Mouse (Mus musculus) hindbrain, embryonic 13.5 days (tissue): ENCODE measurements around the gene Pkp3. TPM values are rescaled to one million over a fixed set of nuclear protein-coding genes. Genes with fewer than 3 reads are reported as not detected.
A peak's percentile ranks its signal among the peaks of the same experiment; 100 is the strongest.
"Not testable (repeated sequence)": the region's sequence is repeated elsewhere in the genome, so short reads cannot be mapped to it uniquely, and the experiment has no call there.

Source experiments
- ATAC-seq: fragments of 200-750 bp; cut with Nextera tagmentation; 2 replicates; pipeline ENCODE4 v1.8.0; 2017; ENCODE audit warnings: moderate TSS enrichment; ENCODE audit not compliant: low FRiP score
- H3K27ac ChIP-seq: fragments of 300-500 bp; sonication (generic); 2 replicates; pipeline ENCODE4 v1.5.1; 2015; ENCODE audit warnings: inconsistent platforms, mild to moderate bottlenecking, moderate library complexity
- H3K27me3 ChIP-seq: fragments of 300-500 bp; sonication (generic); 2 replicates; pipeline ENCODE4 v1.6.1; 2015; ENCODE audit warnings: mild to moderate bottlenecking, inconsistent platforms
- H3K36me3 ChIP-seq: fragments of 300-500 bp; sonication (generic); 2 replicates; pipeline ENCODE4 v1.6.1; 2015; ENCODE audit warnings: mild to moderate bottlenecking, inconsistent platforms
- H3K4me1 ChIP-seq: fragments of 300-500 bp; sonication (generic); replicated peaks from 2 replicates; pipeline ENCODE4 v1.6.1; 2015; ENCODE audit warnings: inconsistent platforms
- H3K4me2 ChIP-seq: fragments of 300-500 bp; sonication (generic); 2 replicates; pipeline ENCODE4 v1.6.1; 2015; ENCODE audit warnings: inconsistent platforms, mild to moderate bottlenecking, moderate library complexity
- H3K4me3 ChIP-seq: fragments of 300-500 bp; sonication (generic); 2 replicates; pipeline ENCODE4 v1.5.1; 2015; ENCODE audit warnings: mild to moderate bottlenecking, inconsistent platforms
- H3K9ac ChIP-seq: fragments of 300-500 bp; sonication (generic); 2 replicates; pipeline ENCODE4 v1.6.1; 2015; ENCODE audit warnings: mild to moderate bottlenecking, inconsistent platforms
- H3K9me3 ChIP-seq: fragments of 300-500 bp; sonication (generic); 2 replicates; pipeline ENCODE4 v1.6.1; 2016; ENCODE audit warnings: inconsistent platforms
- WGBS: fragments of 180-500 bp; shearing (Covaris S2); methylation state at CpG from one replicate; pipeline ENCODE4 v1.1.7; 2015; 5-methylcytosine and 5-hydroxymethylcytosine counted together
- polyA plus RNA-seq: library from polyadenylated mRNA; unstranded; fragments of >200 nt; fragmentation: Nextera tagmentation; extraction: Ambion mirVana; gene quantifications from 2 replicates; pipeline ENCODE4 v1.2.1, GENCODE M21; 2015

The Pkp3 gene
- 0.27 and 0.32 TPM in 2 replicates for polyA plus RNA-seq

- Histone ChIP-seq H3K36me3 (no peaks in the 10 kb centered on the region), H3K27me3 (peaks cover 19% of the 10 kb centered on the region), H3K4me2 (no peak within 1 kb of the TSS), H3K27ac (no peak within 1 kb of the TSS), H3K4me1 (no peaks in the 10 kb centered on the region), H3K9ac (no peak within 1 kb of the TSS), H3K9me3 (no peaks in the 10 kb centered on the region), H3K4me3 (no peak within 1 kb of the TSS)
- ATAC-seq: no peak
- 90% methylated on average over 15 of the region's 15 CpGs for WGBS
These were observed at the start of gene Pkp3 for GRCm38 (mm10) chr7:141077841-141078240. TSS of gene Pkp3 (plus strand) at chr7:141078218.

GRCm38 (mm10) chr7:141028831-141029230 is 49.2 kb upstream of the Pkp3 start, which contains the start of gene Gm17387:
TSS of gene Gm17387 (plus strand) at chr7:141029131.
- no peak for ATAC-seq
- Histone ChIP-seq H3K4me3 (no peak within 1 kb of the TSS), H3K9me3 (no peaks in the 10 kb centered on the region), H3K9ac (no peak within 1 kb of the TSS), H3K27me3 (no peaks in the 10 kb centered on the region), H3K27ac (no peak within 1 kb of the TSS), H3K36me3 (no peaks in the 10 kb centered on the region), H3K4me1 (peaks cover 13% of the 10 kb centered on the region; the same call in 1 of the 2 replicates), H3K4me2 (no peak within 1 kb of the TSS)
- WGBS: 96% methylated on average over 2 of the region's 2 CpGs

- H3K9me3 ChIP-seq: no peaks in the 10 kb centered on the region
- no peak for ATAC-seq
- no peaks in the 10 kb centered on the region for H3K36me3 ChIP-seq
- H3K27me3 ChIP-seq: no peaks in the 10 kb centered on the region
- no peak overlapping the region for H3K4me2 ChIP-seq
- no peak overlapping the region for H3K4me3 ChIP-seq
- 47% methylated on average over 3 of the region's 3 CpGs for WGBS
- H3K9ac ChIP-seq: no peak overlapping the region
- H3K4me1 ChIP-seq: peaks cover 11% of the 10 kb centered on the region; the same call in 1 of the 2 replicates
- no peak overlapping the region for H3K27ac ChIP-seq
These were observed 47.6 kb upstream of the Pkp3 start for GRCm38 (mm10) chr7:141030390-141030789.

- H3K27ac ChIP-seq: no peak overlapping the region
These were observed 45.4 kb upstream of the Pkp3 start for GRCm38 (mm10) chr7:141032458-141033167.

GRCm38 (mm10) chr7:141036624-141037023 is 41.4 kb upstream of the Pkp3 start:
- H3K36me3 ChIP-seq, H3K9ac ChIP-seq, H3K27ac ChIP-seq, H3K27me3 ChIP-seq, H3K4me3 ChIP-seq, ATAC-seq, H3K4me1 ChIP-seq, H3K4me2 ChIP-seq, H3K9me3 ChIP-seq: not testable (repeated sequence)
- 89% methylated on average over 1 of the region's 2 CpGs for WGBS

More at GRCm38 (mm10) chr7:141032458-141033167, 45.4 kb upstream of the Pkp3 start:
- no peak for ATAC-seq
- Histone ChIP-seq H3K9ac (no peak overlapping the region), H3K4me3 (no peak overlapping the region), H3K4me2 (no peak overlapping the region), H3K36me3 (no peaks in the 10 kb centered on the region), H3K9me3 (no peaks in the 10 kb centered on the region), H3K4me1 (no peaks in the 10 kb centered on the region), H3K27me3 (no peaks in the 10 kb centered on the region)
- 85% methylated on average over 9 of the region's 9 CpGs for WGBS

GRCm38 (mm10) chr7:141038090-141039032 is 39.7 kb upstream of the Pkp3 start:
- H3K4me2 ChIP-seq: no peak overlapping the region
- no peak overlapping the region for H3K27ac ChIP-seq
- WGBS: 86% methylated on average over 20 of the region's 21 CpGs
- no peaks in the 10 kb centered on the region for H3K4me1 ChIP-seq
- no peak for ATAC-seq
- H3K9me3 ChIP-seq: no peaks in the 10 kb centered on the region
- no peaks in the 10 kb centered on the region for H3K27me3 ChIP-seq
- no peak overlapping the region for H3K9ac ChIP-seq
- no peak overlapping the region for H3K4me3 ChIP-seq
- no peaks in the 10 kb centered on the region for H3K36me3 ChIP-seq

- no peaks in the 10 kb centered on the region for H3K36me3 ChIP-seq
- ATAC-seq: no peak
- no peak overlapping the region for H3K27ac ChIP-seq
- no peak overlapping the region for H3K9ac ChIP-seq
- no peak overlapping the region for H3K4me2 ChIP-seq
- 92% methylated on average over 4 of the region's 4 CpGs for WGBS
- no peaks in the 10 kb centered on the region for H3K27me3 ChIP-seq
- no peaks in the 10 kb centered on the region for H3K4me1 ChIP-seq
- H3K9me3 ChIP-seq: no peaks in the 10 kb centered on the region
- no peak overlapping the region for H3K4me3 ChIP-seq
These were observed 38.5 kb upstream of the Pkp3 start for GRCm38 (mm10) chr7:141039386-141040107.

- H3K4me2 ChIP-seq: 0 out of 2 replicates have a peak overlapping the region, but pooled peaks have one; percentile 4
- no peak for ATAC-seq
- H3K36me3 ChIP-seq: no peaks in the 10 kb centered on the region
- 45% methylated on average over 6 of the region's 9 CpGs for WGBS
- H3K27me3 ChIP-seq: no peaks in the 10 kb centered on the region
- H3K27ac ChIP-seq: peak overlapping the region; percentile 62
- H3K9ac ChIP-seq: no peak overlapping the region
- no peaks in the 10 kb centered on the region for H3K4me1 ChIP-seq
- no peaks in the 10 kb centered on the region for H3K9me3 ChIP-seq
- H3K4me3 ChIP-seq: no peak overlapping the region
These were observed 37.0 kb upstream of the Pkp3 start for GRCm38 (mm10) chr7:141040867-141041606.

GRCm38 (mm10) chr7:141041661-141042060 is 36.4 kb upstream of the Pkp3 start:
- Histone ChIP-seq H3K9me3 (no peaks in the 10 kb centered on the region), H3K27ac (peak overlapping the region; percentile 60), H3K36me3 (no peaks in the 10 kb centered on the region), H3K4me2 (no peak overlapping the region), H3K27me3 (no peaks in the 10 kb centered on the region), H3K4me3 (no peak overlapping the region), H3K4me1 (no peaks in the 10 kb centered on the region), H3K9ac (no peak overlapping the region)
- 31% methylated on average over 5 of the region's 5 CpGs for WGBS
- peak; percentile 81; the same call in 1 of the 2 replicates for ATAC-seq

- H3K4me3 ChIP-seq: no peak overlapping the region
- no peak for ATAC-seq
- H3K27ac ChIP-seq: no peak overlapping the region
- 64% methylated on average over 4 of the region's 4 CpGs for WGBS
- H3K36me3 ChIP-seq: no peaks in the 10 kb centered on the region
- H3K9ac ChIP-seq: no peak overlapping the region
- H3K4me1 ChIP-seq: peaks cover 7% of the 10 kb centered on the region
- H3K4me2 ChIP-seq: no peak overlapping the region
- no peaks in the 10 kb centered on the region for H3K9me3 ChIP-seq
- H3K27me3 ChIP-seq: no peaks in the 10 kb centered on the region
These were observed 35.5 kb upstream of the Pkp3 start for GRCm38 (mm10) chr7:141042539-141042938.

GRCm38 (mm10) chr7:141046931-141047580 is 31.0 kb upstream of the Pkp3 start:
- Histone ChIP-seq H3K27me3 (no peaks in the 10 kb centered on the region), H3K4me1 (peaks cover 12% of the 10 kb centered on the region), H3K9me3 (no peaks in the 10 kb centered on the region), H3K27ac (peak overlapping the region; percentile 44), H3K4me3 (no peak overlapping the region), H3K4me2 (peak overlapping the region; percentile 76), H3K36me3 (no peaks in the 10 kb centered on the region), H3K9ac (peak overlapping the region; percentile 43; the same call in 1 of the 2 replicates)
- no peak for ATAC-seq
- 69% methylated on average over 6 of the region's 6 CpGs for WGBS
